Mouse (Mus musculus): Measurements from ENCODE around the gene 2810004N23Rik. TPM values are rescaled to one million over a fixed set of nuclear protein-coding genes. Genes with fewer than 3 reads are reported as not detected.
"Not testable (repeated sequence)": the region's sequence is repeated elsewhere in the genome, so short reads cannot be mapped to it uniquely, and the experiment has no call there.

Gene 2810004N23Rik
- total and polyA plus RNA-seq, 3 experiments: 49.3 to 74.1 (median 52.6) TPM

GRCm38 (mm10) chr8:124860188-124860587, 2.7 kb downstream of the 2810004N23Rik start:
- DNase-seq (ENCODE audit: low spot score): no peak
- H3K4me1 ChIP-seq (ENCODE audit: insufficient read depth, low read depth, low read length): peaks cover 38% of the 10 kb centered on the region
- H3K36me3 ChIP-seq (replicated peaks): peaks cover 66% of the 10 kb centered on the region
- TF ChIP-seq GATA1 (IDR thresholded peaks at IDR 0.05; ENCODE audit: borderline replicate concordance, low read length): no peak
- no peak for TF ChIP-seq POLR2AphosphoS5 (IDR thresholded peaks at IDR 0.05; ENCODE audit: insufficient replicate concordance, low read depth, low read length)
- TF ChIP-seq CTCF (IDR thresholded peaks at IDR 0.05; ENCODE audit: low read depth, low read length): no peak
- peaks cover 8% of the 10 kb centered on the region for H3K9me3 ChIP-seq (replicated peaks)
- no peak for ATAC-seq (ENCODE audit: extremely low read depth, insufficient number of reproducible peaks, low FRiP score, poor library complexity, severe bottlenecking)
- H3K4me3 ChIP-seq (ENCODE audit: low read depth, low read length): no peak overlapping the region; the same call in 1 of the 2 replicates
- H3K27me3 ChIP-seq (ENCODE audit: insufficient read depth, low read length): no peaks in the 10 kb centered on the region

- Histone ChIP-seq H3K4me1 (ENCODE audit: insufficient read depth, low read depth, low read length) (peaks cover 33% of the 10 kb centered on the region), H3K36me3 (replicated peaks) (peaks cover 70% of the 10 kb centered on the region), H3K9me3 (replicated peaks) (peaks cover 15% of the 10 kb centered on the region), H3K4me3 (ENCODE audit: low read depth, low read length) (no peak overlapping the region; the same call in 1 of the 2 replicates), H3K27me3 (ENCODE audit: insufficient read depth, low read length) (no peaks in the 10 kb centered on the region)
- no peak for ATAC-seq (ENCODE audit: extremely low read depth, insufficient number of reproducible peaks, low FRiP score, poor library complexity, severe bottlenecking)
- DNase-seq (ENCODE audit: low spot score): no peak
- peak; percentile 32; the same call in 1 of the 2 replicates for TF ChIP-seq CTCF (IDR thresholded peaks at IDR 0.05; ENCODE audit: low read depth, low read length)
- TF ChIP-seq TAL1 (conservative IDR thresholded peaks at IDR 0.05; ENCODE audit: low read depth, low read length): no peak
- TF ChIP-seq POLR2AphosphoS5 (IDR thresholded peaks at IDR 0.05; ENCODE audit: insufficient replicate concordance, low read depth, low read length): no peak
- no peak for TF ChIP-seq GATA2 (IDR thresholded peaks at IDR 0.05; ENCODE audit: borderline replicate concordance, low read depth, low read length)
- no peak for TF ChIP-seq GATA1 (IDR thresholded peaks at IDR 0.05; ENCODE audit: borderline replicate concordance, low read length)
These were observed 3.5 kb downstream of the 2810004N23Rik start for GRCm38 (mm10) chr8:124859466-124859865.

- peaks cover 63% of the 10 kb centered on the region for H3K36me3 ChIP-seq (replicated peaks)
- DNase-seq (ENCODE audit: low spot score): no peak
- no peak for ATAC-seq (ENCODE audit: extremely low read depth, insufficient number of reproducible peaks, low FRiP score, poor library complexity, severe bottlenecking)
- no peaks in the 10 kb centered on the region for H3K27me3 ChIP-seq (ENCODE audit: insufficient read depth, low read length)
- peaks cover 7% of the 10 kb centered on the region for H3K4me1 ChIP-seq (ENCODE audit: insufficient read depth, low read depth, low read length)
- no peak for TF ChIP-seq GATA1 (IDR thresholded peaks at IDR 0.05; ENCODE audit: borderline replicate concordance, low read length)
- no peak for TF ChIP-seq CTCF (IDR thresholded peaks at IDR 0.05; ENCODE audit: low read depth, low read length)
- TF ChIP-seq TAL1 (conservative IDR thresholded peaks at IDR 0.05; ENCODE audit: low read depth, low read length): no peak
- no peak for TF ChIP-seq GATA2 (IDR thresholded peaks at IDR 0.05; ENCODE audit: borderline replicate concordance, low read depth, low read length)
- TF ChIP-seq POLR2AphosphoS5 (IDR thresholded peaks at IDR 0.05; ENCODE audit: insufficient replicate concordance, low read depth, low read length): no peak
- H3K4me3 ChIP-seq (ENCODE audit: low read depth, low read length): no peak overlapping the region
- peaks cover 28% of the 10 kb centered on the region for H3K9me3 ChIP-seq (replicated peaks)
These were observed 9.4 kb downstream of the 2810004N23Rik start for GRCm38 (mm10) chr8:124853511-124853910.

GRCm38 (mm10) chr8:124845573-124845972, 17.3 kb downstream of the 2810004N23Rik start:
- H3K9me3 ChIP-seq (replicated peaks): no peaks in the 10 kb centered on the region
- TF ChIP-seq GATA1 (IDR thresholded peaks at IDR 0.05; ENCODE audit: borderline replicate concordance, low read length) (no peak), CTCF (IDR thresholded peaks at IDR 0.05; ENCODE audit: low read depth, low read length) (no peak), TAL1 (conservative IDR thresholded peaks at IDR 0.05; ENCODE audit: low read depth, low read length) (no peak), GATA2 (IDR thresholded peaks at IDR 0.05; ENCODE audit: borderline replicate concordance, low read depth, low read length) (no peak), POLR2AphosphoS5 (IDR thresholded peaks at IDR 0.05; ENCODE audit: insufficient replicate concordance, low read depth, low read length) (no peak)
- no peaks in the 10 kb centered on the region for H3K27me3 ChIP-seq (ENCODE audit: insufficient read depth, low read length)
- H3K36me3 ChIP-seq (replicated peaks): peaks cover 53% of the 10 kb centered on the region
- no peak overlapping the region for H3K4me3 ChIP-seq (ENCODE audit: low read depth, low read length)
- H3K4me1 ChIP-seq (ENCODE audit: insufficient read depth, low read depth, low read length): peaks cover 5% of the 10 kb centered on the region
- ATAC-seq (ENCODE audit: extremely low read depth, insufficient number of reproducible peaks, low FRiP score, poor library complexity, severe bottlenecking) (no peak), DNase-seq (ENCODE audit: low spot score) (no peak)

GRCm38 (mm10) chr8:124845131-124845530, 17.8 kb downstream of the 2810004N23Rik start:
- H3K4me3 ChIP-seq (ENCODE audit: low read depth, low read length): no peak overlapping the region
- no peaks in the 10 kb centered on the region for H3K27me3 ChIP-seq (ENCODE audit: insufficient read depth, low read length)
- ATAC-seq (ENCODE audit: extremely low read depth, insufficient number of reproducible peaks, low FRiP score, poor library complexity, severe bottlenecking) (no peak), DNase-seq (ENCODE audit: low spot score) (no peak)
- TF ChIP-seq CTCF (IDR thresholded peaks at IDR 0.05; ENCODE audit: low read depth, low read length): no peak
- TF ChIP-seq POLR2AphosphoS5 (IDR thresholded peaks at IDR 0.05; ENCODE audit: insufficient replicate concordance, low read depth, low read length): no peak
- TF ChIP-seq GATA2 (IDR thresholded peaks at IDR 0.05; ENCODE audit: borderline replicate concordance, low read depth, low read length): no peak
- TF ChIP-seq GATA1 (IDR thresholded peaks at IDR 0.05; ENCODE audit: borderline replicate concordance, low read length): no peak
- no peak for TF ChIP-seq TAL1 (conservative IDR thresholded peaks at IDR 0.05; ENCODE audit: low read depth, low read length)
- H3K36me3 ChIP-seq (replicated peaks): peaks cover 57% of the 10 kb centered on the region
- H3K4me1 ChIP-seq (ENCODE audit: insufficient read depth, low read depth, low read length): peaks cover 5% of the 10 kb centered on the region
- H3K9me3 ChIP-seq (replicated peaks): no peaks in the 10 kb centered on the region

GRCm38 (mm10) chr8:124842929-124843328, 20.0 kb downstream of the 2810004N23Rik start:
- H3K36me3 ChIP-seq (replicated peaks): peaks cover 79% of the 10 kb centered on the region
- ATAC-seq (ENCODE audit: extremely low read depth, insufficient number of reproducible peaks, low FRiP score, poor library complexity, severe bottlenecking); DNase-seq (ENCODE audit: low spot score); H3K4me1 ChIP-seq (ENCODE audit: insufficient read depth, low read depth, low read length); H3K9me3 ChIP-seq (replicated peaks); H3K4me3 ChIP-seq (ENCODE audit: low read depth, low read length); H3K27me3 ChIP-seq (ENCODE audit: insufficient read depth, low read length): not testable (repeated sequence)

GRCm38 (mm10) chr8:124841775-124842174, 21.1 kb downstream of the 2810004N23Rik start:
- TF ChIP-seq POLR2AphosphoS5 (IDR thresholded peaks at IDR 0.05; ENCODE audit: insufficient replicate concordance, low read depth, low read length) (no peak), GATA2 (IDR thresholded peaks at IDR 0.05; ENCODE audit: borderline replicate concordance, low read depth, low read length) (no peak), CTCF (IDR thresholded peaks at IDR 0.05; ENCODE audit: low read depth, low read length) (no peak), GATA1 (IDR thresholded peaks at IDR 0.05; ENCODE audit: borderline replicate concordance, low read length) (no peak), TAL1 (conservative IDR thresholded peaks at IDR 0.05; ENCODE audit: low read depth, low read length) (no peak)
- DNase-seq (ENCODE audit: low spot score) (no peak), ATAC-seq (ENCODE audit: extremely low read depth, insufficient number of reproducible peaks, low FRiP score, poor library complexity, severe bottlenecking) (no peak)
- Histone ChIP-seq H3K9me3 (replicated peaks) (no peaks in the 10 kb centered on the region), H3K36me3 (replicated peaks) (peaks cover 89% of the 10 kb centered on the region), H3K27me3 (ENCODE audit: insufficient read depth, low read length) (no peaks in the 10 kb centered on the region), H3K4me1 (ENCODE audit: insufficient read depth, low read depth, low read length) (peaks cover 5% of the 10 kb centered on the region), H3K4me3 (ENCODE audit: low read depth, low read length) (no peak overlapping the region)

Data from G1E (cell line).